Mouse (Mus musculus) megakaryocyte, embryonic 14.5 days (primary cell): ENCODE data around the gene Lgr6.

Source experiments
- FLI1 ChIP-seq: IDR thresholded peaks from 2 replicates; pipeline ENCODE4 v1.6.1; 2012; ENCODE audit warnings: low read length, inconsistent platforms, mixed read lengths
- GATA1 ChIP-seq: IDR thresholded peaks from 3 replicates; pipeline ENCODE4 v1.6.1; 2012; ENCODE audit warnings: mixed read lengths, low read length, inconsistent platforms, borderline replicate concordance

DNA sequence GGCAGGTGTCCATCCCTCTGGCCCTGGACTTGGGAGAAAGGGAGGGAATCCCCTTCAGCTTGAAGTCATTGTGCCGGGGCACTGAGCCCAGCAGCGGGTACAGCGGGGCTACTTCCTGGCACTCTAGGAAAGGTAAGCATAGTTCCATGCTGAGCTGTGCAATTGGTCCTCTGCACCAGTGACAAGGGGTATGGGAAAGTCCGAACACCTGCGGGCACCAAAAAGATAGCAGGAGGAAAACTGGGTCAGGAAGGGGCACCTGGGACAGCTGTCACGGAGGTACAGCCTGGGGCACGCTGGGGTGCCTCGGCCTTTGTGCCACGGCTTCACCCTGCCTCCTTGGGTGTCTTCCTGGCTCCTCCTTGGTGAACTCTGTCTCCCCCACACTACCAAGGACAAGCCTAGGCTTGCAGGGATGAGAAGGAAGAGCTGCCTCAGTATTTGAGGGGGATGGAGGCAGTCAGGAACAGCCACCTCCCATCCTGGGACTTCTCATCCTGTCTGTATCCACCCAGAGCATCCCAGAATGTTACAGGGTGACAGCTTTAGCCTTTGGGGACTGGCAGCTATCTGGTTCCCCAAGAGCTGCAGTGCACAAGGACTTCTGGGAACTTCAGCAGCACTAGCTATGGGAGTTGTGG lies 24.6 kb upstream of the Lgr6 start:
- no peak for TF ChIP-seq GATA1
- no peak for TF ChIP-seq FLI1
